Mouse (Mus musculus) kidney, adult 18-20 months (tissue): ENCODE results near the gene Bdh1.
"Not testable (repeated sequence)": the region's sequence is repeated elsewhere in the genome, so short reads cannot be mapped to it uniquely, and the experiment has no call there.

Experiments used
- DNase-seq: peaks from one replicate; pipeline ENCODE4 v3.0.0; 2021

Gene Bdh1

GRCm38 (mm10) chr16:31465630-31466029, 43.5 kb downstream of the Bdh1 start:
- peak; percentile 33 for DNase-seq

DNA sequence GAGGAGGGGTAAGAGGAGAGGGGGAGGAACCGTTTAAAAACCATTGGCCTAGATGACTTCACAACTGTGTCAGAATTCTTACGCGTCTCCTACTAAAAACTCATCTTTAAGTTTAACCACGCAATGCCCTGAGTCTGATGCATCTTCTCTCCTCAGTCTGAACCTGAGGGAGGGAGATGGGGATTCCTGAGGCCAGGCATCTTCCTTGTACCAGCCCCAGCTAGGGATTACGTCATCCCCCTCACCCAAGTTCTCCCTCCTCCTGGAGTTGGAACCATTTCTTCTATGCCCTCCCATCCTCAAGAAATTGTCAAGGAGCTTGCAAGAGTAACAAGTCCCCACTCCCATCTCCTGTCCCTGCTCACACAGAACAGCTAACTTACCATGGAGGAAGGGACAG, 44.0 kb downstream of the Bdh1 start:
- DNase-seq = no peak

GRCm38 (mm10) chr16:31470819-31471218, 48.7 kb downstream of the Bdh1 start:
- not testable (repeated sequence) for DNase-seq

- no peak for DNase-seq
These were observed 49.9 kb downstream of the Bdh1 start for GRCm38 (mm10) chr16:31471994-31472393.

GRCm38 (mm10) chr16:31473226-31473625, 51.1 kb downstream of the Bdh1 start:
- no peak for DNase-seq

DNA sequence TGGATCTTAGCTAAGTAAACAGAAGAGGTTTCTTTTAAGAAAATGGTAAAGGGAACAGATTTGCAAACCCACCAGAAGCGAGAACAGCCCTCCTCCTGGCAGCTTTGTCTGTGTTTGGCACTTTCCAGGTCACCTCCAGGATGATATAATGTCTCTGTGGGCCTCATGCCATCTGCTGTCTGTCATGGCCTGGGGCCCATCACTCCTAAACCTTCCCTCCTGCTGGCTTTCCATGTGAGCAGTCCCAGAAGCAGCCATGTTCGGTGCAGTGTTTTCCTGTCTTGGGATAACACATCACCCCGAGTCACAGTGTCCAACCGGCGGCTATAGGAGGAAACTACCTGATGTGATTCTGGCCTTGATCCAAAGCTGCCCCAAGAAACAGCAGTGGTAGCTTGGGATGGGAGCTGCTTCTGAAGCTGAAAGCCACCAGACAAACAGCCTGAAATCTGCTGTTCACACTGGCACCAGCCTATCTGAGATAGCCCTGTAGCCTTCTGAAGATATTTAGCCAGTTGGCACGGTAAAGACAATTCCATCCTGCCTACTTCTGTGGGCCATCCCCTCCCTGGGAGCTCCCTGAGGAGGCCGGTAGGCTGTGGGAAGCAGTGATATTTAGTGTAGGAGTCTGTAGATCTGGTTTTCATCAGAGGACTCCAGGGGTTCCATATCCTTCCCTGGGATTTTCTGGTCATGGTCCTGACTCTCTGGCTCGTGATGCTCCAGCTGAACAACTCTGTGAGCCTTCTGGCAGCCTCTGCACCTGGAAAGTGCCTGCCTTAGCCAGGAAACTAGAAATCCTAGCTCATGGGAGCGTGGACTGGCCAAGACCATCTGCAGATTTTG, 53.3 kb downstream of the Bdh1 start:
- no peak for DNase-seq

DNA sequence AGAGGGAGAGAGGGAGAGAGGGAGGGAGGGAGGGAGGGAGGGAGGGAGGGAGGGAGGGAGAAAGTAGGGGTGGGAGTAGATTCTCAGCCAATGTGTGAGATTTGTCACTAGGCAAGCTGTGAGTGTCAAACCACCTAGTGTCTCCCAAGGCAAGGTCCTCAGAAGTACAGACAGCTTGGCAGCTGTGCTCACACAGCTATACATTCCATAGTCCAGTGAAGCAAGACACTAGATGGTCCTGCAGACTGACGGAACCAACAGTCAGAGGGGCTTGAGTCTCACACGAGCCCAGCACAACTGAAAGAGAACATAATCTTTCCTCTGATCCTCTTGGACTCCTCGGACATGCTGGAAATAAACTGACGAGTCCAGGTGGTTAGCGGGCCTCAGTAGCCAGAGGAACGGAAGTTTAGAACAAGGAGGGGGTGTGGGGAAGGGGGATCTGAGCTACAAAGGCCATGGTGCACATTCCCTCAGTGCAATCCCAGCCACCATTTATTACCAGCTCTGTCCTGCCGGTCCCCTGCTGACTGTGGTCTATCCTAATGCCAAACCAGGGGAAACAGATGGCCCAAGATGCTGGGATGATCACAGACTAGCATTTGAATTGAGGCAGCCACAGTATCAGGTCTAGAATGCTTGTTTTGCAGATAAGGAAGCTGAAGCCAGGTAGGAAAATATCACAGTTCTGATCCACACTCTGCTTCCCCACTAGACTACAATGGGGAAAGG, 55.0 kb downstream of the Bdh1 start:
- DNase-seq = no peak

DNA sequence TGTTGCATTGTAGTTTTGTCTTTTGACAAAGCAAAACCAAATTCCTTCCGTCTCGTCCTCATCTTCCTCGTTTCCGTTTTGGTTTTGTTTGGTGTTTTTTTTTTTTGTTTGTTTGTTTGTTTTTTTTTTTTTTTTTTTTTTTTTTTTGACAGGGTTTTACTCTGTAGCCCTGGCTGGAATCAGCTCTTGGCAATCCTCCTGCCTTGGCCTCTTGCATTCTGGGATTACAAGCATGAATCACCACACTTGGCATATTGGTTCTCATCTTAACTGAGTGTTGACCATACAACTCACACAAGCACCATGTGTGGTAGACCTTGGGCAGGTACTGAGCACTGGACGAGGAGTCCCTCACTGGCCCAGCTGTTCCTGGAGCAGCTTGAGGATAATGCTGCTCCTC, 63.3 kb downstream of the Bdh1 start:
- DNase-seq = no peak

GRCm38 (mm10) chr16:31487266-31487665, 65.2 kb downstream of the Bdh1 start:
- DNase-seq = no peak

- DNase-seq = no peak
These were observed 67.0 kb downstream of the Bdh1 start for GRCm38 (mm10) chr16:31489096-31489495.

DNA sequence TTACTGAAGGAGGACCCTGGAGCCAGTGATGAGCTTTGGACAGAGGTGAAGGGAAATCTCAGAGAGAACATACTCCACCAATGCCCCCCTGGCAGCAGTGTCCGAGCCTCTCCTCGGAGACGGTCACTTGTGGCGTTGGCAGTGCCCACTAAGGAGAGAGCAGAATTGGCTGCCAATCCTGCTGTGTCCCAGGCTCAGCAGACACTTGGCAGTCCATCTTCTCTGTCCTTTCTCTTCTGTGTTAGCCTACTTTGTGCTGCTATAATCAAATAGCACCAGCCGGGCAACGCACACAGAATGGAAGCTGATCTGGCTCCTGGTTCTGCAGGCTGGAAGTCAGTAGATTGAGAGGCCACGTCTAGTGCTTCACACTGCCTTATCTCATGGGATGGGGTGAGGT, 68.9 kb downstream of the Bdh1 start:
- DNase-seq = no peak

DNA sequence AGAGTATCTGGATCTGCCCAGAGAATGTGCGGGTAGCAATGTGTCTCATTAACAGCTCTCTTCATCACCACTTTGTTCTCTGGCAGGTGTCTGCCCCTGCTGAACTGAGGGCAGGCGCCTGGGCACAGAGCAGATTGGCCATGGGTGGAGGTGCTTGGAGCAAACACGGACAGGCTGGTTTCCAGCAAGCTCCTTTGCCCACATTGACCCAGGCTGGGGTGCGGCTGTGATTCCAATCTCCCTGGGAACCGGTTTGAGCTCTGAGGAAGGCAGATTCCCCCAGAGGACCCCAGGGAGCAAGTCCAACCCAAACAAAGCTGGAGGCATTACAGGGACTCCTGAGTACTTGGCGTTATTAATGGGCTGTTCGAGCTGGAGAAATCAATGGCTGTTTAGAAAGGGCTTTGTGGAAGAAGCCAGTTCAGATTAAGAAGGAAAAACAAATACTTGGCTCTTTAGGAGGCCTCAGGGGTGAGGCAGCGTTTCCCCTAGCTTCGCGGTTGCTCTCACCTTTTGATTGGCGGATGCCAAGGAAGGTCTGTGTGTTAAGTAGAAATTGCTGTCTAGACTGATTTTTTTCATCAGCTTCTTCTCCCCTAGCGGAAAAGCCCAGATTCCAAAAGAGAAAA, 71.0 kb downstream of the Bdh1 start:
- no peak for DNase-seq

DNA sequence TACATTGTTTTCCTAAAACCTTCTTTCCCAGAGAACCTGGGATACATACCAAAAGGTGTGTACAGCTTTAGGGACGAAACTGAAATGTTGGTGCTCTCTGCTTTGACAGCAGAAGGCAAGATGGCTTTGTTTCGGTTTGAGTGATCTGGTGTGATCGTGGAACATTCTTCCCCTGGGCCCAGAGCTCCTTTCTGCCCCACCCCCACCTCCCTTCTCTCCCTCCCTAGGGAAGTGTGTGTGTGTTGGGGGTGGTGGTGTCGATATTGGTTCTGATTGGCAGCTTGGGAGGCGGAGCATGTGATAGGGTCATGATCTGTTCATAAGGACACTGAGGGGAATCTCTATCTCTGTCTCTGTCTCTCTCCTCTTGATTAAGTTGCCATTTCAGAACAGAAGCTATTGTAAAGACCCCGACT, 71.5 kb downstream of the Bdh1 start:
- no peak for DNase-seq

- DNase-seq = peak; percentile 37
These were observed 71.9 kb downstream of the Bdh1 start for GRCm38 (mm10) chr16:31493991-31494390.

- no peak for DNase-seq
These were observed 73.3 kb downstream of the Bdh1 start for GRCm38 (mm10) chr16:31495356-31495755.

DNA sequence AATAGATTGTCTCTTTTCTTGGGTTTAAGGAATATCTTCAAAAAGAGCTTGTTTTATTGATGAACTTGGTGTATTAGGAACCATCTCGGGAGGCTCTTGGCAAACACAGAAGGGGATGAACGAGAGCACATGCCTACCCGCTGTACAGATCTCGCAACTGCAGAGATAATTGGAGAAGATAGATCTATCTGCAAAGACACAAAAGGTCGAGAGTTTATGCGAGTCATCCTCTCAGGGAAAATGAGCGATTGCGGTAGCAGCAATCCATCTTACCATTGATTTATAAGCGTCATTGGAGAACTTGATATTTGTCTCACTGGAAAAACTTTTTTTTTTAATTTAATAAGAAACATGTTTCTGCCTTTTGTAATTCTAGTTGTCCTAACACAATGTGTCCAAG, 73.7 kb downstream of the Bdh1 start:
- DNase-seq = no peak

DNA sequence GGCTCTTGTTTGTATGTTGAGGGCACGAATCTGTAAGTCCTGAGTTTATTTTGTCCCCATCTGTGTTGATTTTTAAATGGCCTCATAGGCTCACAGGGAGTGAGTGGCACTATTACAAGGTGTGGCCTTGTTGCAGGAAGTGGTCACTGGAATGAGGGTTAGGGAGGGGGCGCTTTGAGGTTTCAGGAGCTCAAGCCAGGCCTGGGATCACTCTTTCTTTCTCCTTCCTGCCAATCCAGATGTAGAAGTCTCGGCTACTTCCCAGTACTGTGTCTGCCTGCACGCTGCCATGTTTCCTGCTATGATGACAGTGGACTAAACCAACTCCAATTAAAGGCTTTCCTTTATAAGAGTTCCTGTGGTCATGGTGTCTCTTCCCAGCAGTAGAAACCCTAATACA, 76.3 kb downstream of the Bdh1 start:
- no peak for DNase-seq

- no peak for DNase-seq
These were observed 76.9 kb downstream of the Bdh1 start for GRCm38 (mm10) chr16:31499021-31499420.

- no peak for DNase-seq
These were observed 77.7 kb downstream of the Bdh1 start for GRCm38 (mm10) chr16:31499681-31500310.

- DNase-seq = no peak
These were observed 78.5 kb downstream of the Bdh1 start for GRCm38 (mm10) chr16:31500532-31500931.

DNA sequence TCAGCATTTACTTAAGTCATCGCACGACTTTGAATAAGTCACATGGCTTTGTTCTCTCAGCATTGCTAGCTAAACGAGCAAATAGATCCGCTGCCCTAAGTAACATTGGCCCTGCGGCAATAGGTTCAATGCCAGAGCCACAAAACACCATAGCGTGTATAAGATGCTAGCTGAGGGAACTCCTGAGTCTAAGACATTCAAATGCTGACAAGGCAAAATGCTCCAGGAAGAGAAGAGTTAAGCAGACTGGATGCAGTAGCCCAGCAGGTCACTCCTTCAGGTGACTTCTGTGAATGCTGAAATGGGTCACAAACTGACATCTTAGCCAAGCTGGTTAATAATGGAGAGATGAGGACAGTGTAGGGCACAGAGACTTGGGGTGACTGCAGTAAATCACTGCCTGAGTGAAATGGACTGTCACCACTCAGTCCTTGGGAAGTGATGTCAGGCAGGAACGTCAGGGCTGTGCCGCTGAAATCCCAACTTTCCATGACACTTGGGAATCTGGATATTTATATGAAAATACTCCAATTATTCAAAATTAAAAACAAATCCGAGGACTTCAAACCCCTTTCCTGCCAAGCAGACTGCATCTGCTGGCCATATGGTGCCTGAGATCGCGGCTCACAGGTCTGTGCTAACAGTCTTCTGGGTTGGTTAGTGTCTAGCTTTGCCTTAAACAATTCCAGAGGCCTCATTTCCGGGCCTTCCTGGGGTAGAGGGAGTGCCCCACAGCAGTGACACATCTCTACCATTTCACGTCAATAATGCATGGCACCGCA, 79.1 kb downstream of the Bdh1 start:
- no peak for DNase-seq

DNA sequence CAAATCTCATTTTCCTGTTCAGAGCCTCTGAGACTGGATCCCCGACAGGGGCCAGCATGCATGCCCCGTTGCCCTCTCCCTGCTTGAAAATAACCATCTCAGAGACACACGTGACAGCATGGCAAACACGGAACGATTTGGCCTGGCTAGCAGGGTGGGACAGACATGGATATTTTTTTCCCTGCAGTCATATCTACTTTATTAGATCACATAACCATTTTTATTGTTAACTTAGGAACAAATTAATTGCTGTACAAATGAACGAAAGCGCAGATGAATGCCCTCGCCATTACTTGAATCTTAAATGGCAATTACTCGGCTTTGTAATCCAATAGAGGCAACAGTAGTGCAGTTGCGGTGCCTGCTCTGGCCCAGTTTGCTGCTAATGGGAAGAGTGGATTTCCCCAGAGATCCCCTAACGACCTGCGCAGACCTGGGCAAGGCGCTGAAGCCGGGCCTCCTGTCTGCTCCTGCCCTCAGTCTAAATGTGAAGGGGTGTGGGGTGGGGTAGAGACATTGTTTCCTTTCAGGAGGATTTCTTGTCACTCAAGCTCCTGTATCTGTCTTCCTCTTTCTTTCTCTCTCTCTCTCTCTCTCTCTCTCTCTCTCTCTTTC, 79.8 kb downstream of the Bdh1 start:
- no peak for DNase-seq
